Mouse (Mus musculus): ENCODE data around the gene Phkb.

- TF ChIP-seq POLR2A (IDR thresholded peaks at IDR 0.05; ENCODE audit: low read depth, low read length) = no peak
- TF ChIP-seq GABPA (IDR thresholded peaks at IDR 0.05; ENCODE audit: insufficient replicate concordance, low read depth, low read length) = no peak
- no peak for TF ChIP-seq UBTF (IDR thresholded peaks at IDR 0.05; ENCODE audit: low read depth, low read length)
- no peak for TF ChIP-seq HCFC1 (IDR thresholded peaks at IDR 0.05; ENCODE audit: low read depth, low read length)
- no peak for TF ChIP-seq TBP (conservative IDR thresholded peaks at IDR 0.05; ENCODE audit: low read depth, low read length)
- TF ChIP-seq CTCF (conservative IDR thresholded peaks at IDR 0.05 in 1 of 2, IDR thresholded peaks at IDR 0.05 in 1 of 2; ENCODE audit: low read depth in 2 of 2, low read length in 2 of 2) = no peak
- TF ChIP-seq E2F4 (IDR thresholded peaks at IDR 0.05; ENCODE audit: insufficient replicate concordance, low read depth, low read length) = no peak
- no peak for TF ChIP-seq USF2 (conservative IDR thresholded peaks at IDR 0.05; ENCODE audit: low read depth, low read length)
- no peak for TF ChIP-seq MEF2A (IDR thresholded peaks at IDR 0.05; ENCODE audit: borderline replicate concordance, low read depth, low read length)
- TF ChIP-seq IRF4 (IDR thresholded peaks at IDR 0.05; ENCODE audit: low read depth, low read length) = no peak
- TF ChIP-seq MAFK (IDR thresholded peaks at IDR 0.05; ENCODE audit: insufficient replicate concordance, low read length) = no peak
Observed at GRCm38 (mm10) chr8:86087468-86087867, 246.7 kb downstream of the Phkb start.
